Mouse (Mus musculus) bone marrow, adult 2 months (tissue): ENCODE data around the gene Auts2.

Experiments
- CTCF ChIP-seq: fragments of 200-500 bp; IDR thresholded peaks from 2 replicates; pipeline ENCODE4 v1.5.1; 2011; ENCODE audit warnings: low read length, control low read depth; ENCODE audit not compliant: control insufficient read depth, insufficient read depth
- POLR2A ChIP-seq: fragments of 200-500 bp; IDR thresholded peaks from 2 replicates; pipeline ENCODE4 v1.6.1; 2011; ENCODE audit warnings: low read depth, mild to moderate bottlenecking, control low read depth, low read length, borderline replicate concordance; ENCODE audit not compliant: control insufficient read depth

GRCm38 (mm10) chr5:131662657-131663056 lies 880.5 kb downstream of the Auts2 start:
- TF ChIP-seq CTCF (no peak), POLR2A (no peak)
